Mouse (Mus musculus) right cerebral cortex, postnatal 10 days (tissue): ENCODE data around the gene Hes3.

Source experiments
- DNase-seq, 2 experiments: peaks; one replicate each; pipeline ENCODE4 v3.0.0; 2021; ENCODE audit warnings: low spot score in 2 of 2

Hes3 gene

DNA sequence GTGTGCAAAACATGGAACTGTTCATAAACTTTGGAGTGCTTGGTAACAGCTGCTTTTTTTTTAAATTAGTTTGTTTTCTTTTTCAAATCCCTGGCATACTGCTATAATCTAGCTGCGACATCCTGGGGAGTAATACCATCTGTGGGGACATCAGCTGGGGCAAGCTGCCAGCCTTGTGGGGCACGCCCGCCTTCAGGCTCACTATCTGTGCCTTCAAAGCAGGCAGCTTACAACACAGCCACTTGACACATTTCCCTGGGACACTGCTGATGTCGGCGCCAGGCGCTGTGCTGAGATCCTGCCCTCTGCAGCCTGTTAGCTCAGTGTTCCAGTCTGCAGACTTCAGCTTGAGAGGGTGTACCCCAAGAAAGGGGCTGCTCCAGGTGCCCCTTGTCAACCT is 34.4 kb downstream of the Hes3 start:
- DNase-seq, result peak; percentile 87 to 90

GRCm38 (mm10) chr4:152253183-152253759 is 38.2 kb downstream of the Hes3 start:
- DNase-seq, result no peak

GRCm38 (mm10) chr4:152250615-152251014 is 40.8 kb downstream of the Hes3 start:
- no peak for DNase-seq

GRCm38 (mm10) chr4:152247195-152247594 is 44.3 kb downstream of the Hes3 start:
- DNase-seq, result no peak

DNA sequence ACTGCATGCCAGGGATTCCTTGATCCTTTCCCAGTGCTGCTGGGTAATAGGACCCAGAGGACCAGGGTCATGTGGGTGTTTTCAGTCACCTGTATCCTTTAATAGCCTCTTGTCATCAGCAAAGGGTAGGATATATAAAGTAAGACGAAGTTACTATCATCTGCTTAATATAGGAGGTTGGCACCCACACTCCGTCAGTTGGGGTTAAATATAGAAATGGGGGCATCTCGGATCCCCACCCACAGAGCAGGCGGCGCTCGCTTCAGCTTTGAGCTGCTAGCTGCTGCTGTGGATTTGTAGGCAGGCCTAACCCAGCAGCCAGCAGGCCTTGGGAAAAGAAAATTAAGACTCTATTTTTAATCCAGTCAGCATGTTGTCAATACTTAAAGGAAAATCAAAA is 45.5 kb downstream of the Hes3 start:
- DNase-seq, result peak; percentile 84 to 89

- DNase-seq, result no peak
Observed at GRCm38 (mm10) chr4:152244545-152245522, 46.6 kb downstream of the Hes3 start.

DNA sequence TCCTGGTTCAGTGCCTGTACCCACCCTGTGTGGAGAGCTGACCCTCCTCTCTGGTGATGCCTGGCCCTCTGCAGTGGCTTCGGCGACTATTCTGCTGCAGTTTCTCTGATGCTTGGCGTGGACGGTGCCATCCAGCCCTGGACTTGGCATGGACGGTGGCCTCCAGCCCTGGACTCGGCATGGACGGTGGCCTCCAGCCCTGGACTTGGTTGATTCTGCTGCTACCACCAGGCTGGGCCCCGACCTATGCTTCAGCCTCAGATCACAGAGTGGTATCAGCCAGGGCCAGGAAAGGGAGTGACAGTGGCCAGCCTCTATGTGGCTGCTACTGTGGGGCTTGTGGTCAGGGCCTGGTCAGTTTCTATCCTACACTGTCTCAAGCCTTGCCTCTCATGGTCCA is 47.5 kb downstream of the Hes3 start:
- DNase-seq, result no peak

- DNase-seq, result no peak
Observed at GRCm38 (mm10) chr4:152243241-152243891, 48.1 kb downstream of the Hes3 start.

GRCm38 (mm10) chr4:152239974-152240373 is 51.5 kb downstream of the Hes3 start:
- no peak for DNase-seq
